Mouse (Mus musculus) kidney, postnatal 0 days (tissue): ENCODE results near the gene Farp1. TPM values are rescaled to one million over a fixed set of nuclear protein-coding genes. Genes with fewer than 3 reads are reported as not detected.
A peak's percentile ranks its signal among the peaks of the same experiment; 100 is the strongest.

Experiments used
- ATAC-seq: fragments of 200-750 bp; cut with Nextera tagmentation; replicated peaks from 2 replicates; pipeline ENCODE4 v1.8.0; 2017; ENCODE audit warnings: low read depth, moderate number of reproducible peaks, moderate TSS enrichment, moderate library complexity; ENCODE audit not compliant: low FRiP score
- DNase-seq: peaks from one replicate; pipeline ENCODE4 v3.0.0-alpha.2; 2016; ENCODE audit warnings: low spot score
- H3K27ac ChIP-seq: fragments of 300-500 bp; sonication (generic); 2 replicates; pipeline ENCODE4 v1.5.1; 2014; ENCODE audit warnings: mild to moderate bottlenecking
- H3K27me3 ChIP-seq: fragments of 300-500 bp; sonication (generic); 2 replicates; pipeline ENCODE4 v1.6.1; 2014; ENCODE audit warnings: low read length, mixed read lengths; ENCODE audit not compliant: insufficient read depth
- H3K36me3 ChIP-seq: fragments of 300-500 bp; sonication (generic); 2 replicates; pipeline ENCODE4 v1.6.1; 2014; ENCODE audit warnings: low read length, mixed read lengths; ENCODE audit not compliant: insufficient read depth
- H3K4me1 ChIP-seq: fragments of 300-500 bp; sonication (generic); replicated peaks from 2 replicates; pipeline ENCODE4 v1.6.1; 2014; ENCODE audit warnings: antibody characterized with exemption, low read length, mixed read lengths; ENCODE audit not compliant: insufficient read depth
- H3K4me2 ChIP-seq: fragments of 300-500 bp; sonication (generic); 2 replicates; pipeline ENCODE4 v1.6.1; 2014; ENCODE audit warnings: mild to moderate bottlenecking, low read length, moderate library complexity, mixed read lengths
- H3K4me3 ChIP-seq: fragments of 300-500 bp; sonication (generic); replicated peaks from 2 replicates; pipeline ENCODE4 v1.5.1; 2014; ENCODE audit warnings: low read depth, low read length
- H3K9ac ChIP-seq: fragments of 300-500 bp; sonication (generic); 2 replicates; pipeline ENCODE4 v1.6.1; 2014; ENCODE audit warnings: low read depth, low read length
- H3K9me3 ChIP-seq: fragments of 300-500 bp; sonication (generic); replicated peaks from 2 replicates; pipeline ENCODE4 v1.6.1; 2016; ENCODE audit warnings: low read length, inconsistent platforms, mixed read lengths
- CTCF ChIP-seq: IDR thresholded peaks from 2 replicates; pipeline ENCODE4 v1.5.1; 2016; ENCODE audit warnings: antibody characterized with exemption, low read depth, mild to moderate bottlenecking, moderate library complexity
- WGBS: fragments of 180-500 bp; shearing (Covaris S2); extraction: QIAGEN DNeasy Blood & Tissue Kit; methylation state at CpG from one replicate; pipeline ENCODE4 v1.1.7; 2014; 5-methylcytosine and 5-hydroxymethylcytosine counted together
- polyA plus RNA-seq: library from polyadenylated mRNA; unstranded; fragments of >200 nt; fragmentation: Nextera tagmentation; extraction: Ambion mirVana; gene quantifications from 2 replicates; pipeline ENCODE4 v1.2.1, GENCODE M21; 2015

Farp1 gene
- polyA plus RNA-seq, 1 experiment from 2014 or later: 23.4 TPM

DNA sequence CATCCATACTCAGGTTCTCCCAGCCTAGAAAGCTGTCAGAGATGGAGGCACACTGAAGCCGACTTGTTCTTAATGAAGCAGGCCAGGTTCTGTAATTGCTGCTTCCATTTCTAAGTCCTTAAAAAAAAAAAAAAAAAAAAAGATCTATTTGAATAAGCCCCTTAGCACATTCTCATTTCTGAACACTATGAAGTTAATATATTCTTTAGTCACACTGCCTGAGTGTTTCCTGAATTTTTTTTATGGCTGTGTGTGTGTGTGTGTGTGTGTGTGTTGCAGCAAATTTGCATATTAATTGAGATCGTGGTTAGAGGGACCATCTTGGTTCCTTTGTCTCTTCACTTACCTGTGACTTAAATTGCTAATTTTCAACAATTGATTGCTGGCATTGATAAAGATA, 47.8 kb downstream of the Farp1 start:
- Histone ChIP-seq H3K36me3 (peaks cover 13% of the 10 kb centered on the region; the same call in 1 of the 2 replicates), H3K9me3 (no peaks in the 10 kb centered on the region), H3K4me2 (no peak overlapping the region), H3K4me1 (no peaks in the 10 kb centered on the region), H3K27me3 (no peaks in the 10 kb centered on the region), H3K27ac (no peak overlapping the region), H3K9ac (no peak overlapping the region), H3K4me3 (no peak overlapping the region)
- no peak for TF ChIP-seq CTCF
- WGBS: 59% methylated on average over 2 of the region's 2 CpGs
- DNase-seq: no peak
- ATAC-seq: no peak

DNA sequence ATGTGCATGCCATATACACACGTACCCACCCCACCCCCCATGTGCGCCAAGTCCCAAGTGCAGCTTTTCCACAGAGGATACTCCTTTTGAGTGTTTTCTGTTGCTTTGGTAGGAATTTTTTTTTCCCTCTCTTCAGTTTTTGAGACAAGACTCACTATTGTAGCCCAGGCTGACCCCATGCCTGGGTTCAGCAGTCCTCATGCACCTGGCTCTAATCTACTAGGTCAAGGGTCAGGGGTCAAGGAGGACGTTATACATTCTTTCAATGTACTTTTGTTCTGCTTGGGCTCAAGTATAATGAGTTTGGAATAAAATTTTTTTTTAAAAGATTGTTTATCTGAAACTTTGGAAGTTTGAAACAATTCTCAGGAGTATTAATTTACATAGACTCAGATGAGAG, 48.4 kb downstream of the Farp1 start:
- Histone ChIP-seq H3K4me1 (no peaks in the 10 kb centered on the region), H3K9ac (no peak overlapping the region), H3K36me3 (peaks cover 13% of the 10 kb centered on the region; the same call in 1 of the 2 replicates), H3K4me3 (no peak overlapping the region), H3K27ac (no peak overlapping the region), H3K4me2 (no peak overlapping the region), H3K9me3 (no peaks in the 10 kb centered on the region), H3K27me3 (no peaks in the 10 kb centered on the region)
- 79% methylated on average over 3 of the region's 3 CpGs for WGBS
- ATAC-seq (no peak), DNase-seq (no peak)
- TF ChIP-seq CTCF: no peak

DNA sequence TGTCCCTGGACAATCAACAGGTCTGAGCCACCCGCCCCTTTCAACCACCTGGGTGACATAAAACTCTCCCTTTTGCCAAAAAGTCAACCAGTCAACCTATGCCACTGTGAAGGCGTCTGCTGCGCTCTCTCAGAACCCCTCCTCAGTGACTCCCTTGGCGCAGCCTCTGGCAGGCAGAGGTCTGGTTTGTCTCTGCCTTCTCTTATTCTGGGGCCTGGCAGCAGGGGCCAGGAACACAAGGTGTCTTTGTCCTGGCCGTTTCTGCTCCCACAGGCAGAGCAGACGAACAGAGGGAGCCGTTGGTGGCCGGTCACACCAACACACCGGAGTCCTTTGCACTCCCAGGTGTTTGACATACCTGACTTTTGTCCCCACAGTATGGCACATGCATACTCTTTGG, 57.5 kb downstream of the Farp1 start:
- no peak for ATAC-seq
- no peak for TF ChIP-seq CTCF
- Histone ChIP-seq H3K4me2 (no peak overlapping the region), H3K4me1 (peaks cover 10% of the 10 kb centered on the region; the same call in 1 of the 2 replicates), H3K27ac (no peak overlapping the region), H3K4me3 (no peak overlapping the region), H3K36me3 (peaks cover 8% of the 10 kb centered on the region; the same call in 1 of the 2 replicates), H3K27me3 (no peaks in the 10 kb centered on the region), H3K9ac (no peak overlapping the region), H3K9me3 (peaks cover 4% of the 10 kb centered on the region; the same call in 1 of the 2 replicates)
- DNase-seq: no peak
- WGBS: 72% methylated on average over 9 of the region's 9 CpGs

DNA sequence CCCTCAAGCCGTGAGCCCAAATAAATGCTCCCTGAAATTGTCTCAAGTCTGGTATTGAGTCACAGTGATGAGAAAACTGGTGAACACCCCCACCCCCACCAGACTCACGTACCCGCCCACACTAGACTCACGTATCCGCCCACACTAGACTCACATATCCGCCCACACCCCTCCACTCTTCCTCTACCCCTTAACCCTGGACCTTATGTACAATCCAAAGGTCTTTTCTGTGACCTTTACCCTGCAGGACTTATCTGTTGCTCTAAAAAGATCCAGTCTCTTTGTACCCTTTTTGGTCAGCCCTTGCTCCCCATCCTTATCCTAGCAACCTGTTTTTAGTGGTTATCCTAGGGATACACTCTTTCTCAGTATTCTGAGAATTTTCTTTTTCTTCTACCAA, 58.9 kb downstream of the Farp1 start:
- TF ChIP-seq CTCF: no peak
- ATAC-seq (no peak), DNase-seq (no peak)
- H3K36me3 ChIP-seq: peaks cover 4% of the 10 kb centered on the region; the same call in 1 of the 2 replicates
- no peak overlapping the region for H3K4me2 ChIP-seq
- H3K4me1 ChIP-seq: peaks cover 23% of the 10 kb centered on the region
- H3K9ac ChIP-seq: no peak overlapping the region
- no peaks in the 10 kb centered on the region for H3K27me3 ChIP-seq
- no peak overlapping the region for H3K4me3 ChIP-seq
- 68% methylated on average over 6 of the region's 6 CpGs for WGBS
- H3K9me3 ChIP-seq: peaks cover under 1% of the 10 kb centered on the region; the same call in 1 of the 2 replicates
- H3K27ac ChIP-seq: no peak overlapping the region

DNA sequence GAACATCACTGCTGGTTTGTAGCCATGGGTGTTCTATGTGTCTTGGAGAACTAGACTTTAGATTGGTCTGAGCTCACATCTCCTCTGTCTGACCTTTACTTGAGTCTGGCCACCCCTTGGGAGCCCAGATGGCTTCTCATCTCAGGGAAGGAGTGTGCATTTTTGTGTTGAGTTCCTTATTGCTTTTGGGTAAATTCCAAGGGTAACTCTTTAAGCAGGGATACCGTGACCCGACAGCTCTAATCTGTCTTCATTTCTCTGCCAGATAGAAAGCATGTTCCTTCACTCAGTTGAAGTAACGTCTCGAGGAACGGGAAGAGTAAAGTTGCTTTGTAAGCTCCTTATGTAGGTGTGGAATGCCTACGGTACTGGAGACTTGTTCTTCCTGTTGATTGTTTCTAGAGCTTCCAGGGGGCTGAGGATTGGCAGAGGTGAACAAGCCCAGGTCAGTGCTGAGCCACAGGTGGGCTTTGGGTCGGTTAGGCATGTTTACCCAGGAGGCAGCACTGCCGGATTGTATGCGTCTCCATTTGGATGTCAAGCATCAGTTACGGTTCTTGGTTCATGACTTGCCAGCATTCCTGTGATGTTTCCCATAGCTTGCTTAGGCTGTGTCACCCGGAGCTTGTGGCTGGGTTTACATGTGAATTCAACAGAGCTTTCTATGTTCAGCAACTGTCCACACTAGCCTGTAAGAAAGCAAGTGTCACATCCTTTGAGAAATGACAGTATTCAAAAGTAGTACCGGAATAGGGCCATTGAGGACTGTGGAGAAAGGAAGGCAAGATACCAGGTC, 62.8 kb downstream of the Farp1 start:
- no peak for TF ChIP-seq CTCF
- 41% methylated on average over 12 of the region's 12 CpGs for WGBS
- H3K4me1 ChIP-seq: peaks cover 41% of the 10 kb centered on the region
- H3K27ac ChIP-seq: 0 out of 2 replicates have a peak overlapping the region, but pooled peaks have one; percentile 6
- no peaks in the 10 kb centered on the region for H3K9me3 ChIP-seq
- ATAC-seq (no peak), DNase-seq (peak; percentile 52)
- no peaks in the 10 kb centered on the region for H3K36me3 ChIP-seq
- no peak overlapping the region for H3K4me2 ChIP-seq
- H3K9ac ChIP-seq: no peak overlapping the region
- no peaks in the 10 kb centered on the region for H3K27me3 ChIP-seq
- no peak overlapping the region for H3K4me3 ChIP-seq

DNA sequence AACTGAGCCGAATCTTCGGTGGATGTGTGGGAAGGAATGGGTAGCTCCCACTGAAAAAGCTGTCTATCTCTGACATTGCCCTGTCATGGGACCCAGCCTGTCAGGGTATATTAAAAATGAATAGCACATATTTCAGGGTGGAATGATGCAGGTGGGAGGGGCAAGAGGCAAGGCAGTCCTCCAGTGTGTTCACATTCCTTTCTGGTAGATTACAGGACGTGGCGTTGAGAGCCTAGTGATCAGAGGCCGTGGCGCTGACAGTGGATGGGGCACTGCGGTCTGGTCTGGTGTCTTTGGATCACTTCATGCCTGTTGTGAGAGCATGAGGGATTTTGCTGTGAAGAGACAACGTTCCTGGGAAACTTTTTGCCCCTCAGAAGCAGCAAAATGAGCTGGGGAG, 64.1 kb downstream of the Farp1 start:
- H3K4me1 ChIP-seq: peaks cover 44% of the 10 kb centered on the region
- TF ChIP-seq CTCF: no peak
- H3K4me2 ChIP-seq: no peak overlapping the region
- 58% methylated on average over 8 of the region's 8 CpGs for whole genome bisulfite sequencing
- no peaks in the 10 kb centered on the region for H3K27me3 ChIP-seq
- H3K36me3 ChIP-seq: no peaks in the 10 kb centered on the region
- no peaks in the 10 kb centered on the region for H3K9me3 ChIP-seq
- no peak for DNase-seq
- no peak for ATAC-seq
- H3K27ac ChIP-seq: 0 out of 2 replicates have a peak overlapping the region, but pooled peaks have one; percentile 31
- H3K9ac ChIP-seq: no peak overlapping the region
- H3K4me3 ChIP-seq: no peak overlapping the region
